Mouse (Mus musculus): ENCODE measurements at regions not wholly inside any gene's neighbourhood (a gene's known extent, or its start where the extent isn't known, plus 50 kb on each side); places are given as distances from the start of the nearest gene placed in this dataset.

DNA sequence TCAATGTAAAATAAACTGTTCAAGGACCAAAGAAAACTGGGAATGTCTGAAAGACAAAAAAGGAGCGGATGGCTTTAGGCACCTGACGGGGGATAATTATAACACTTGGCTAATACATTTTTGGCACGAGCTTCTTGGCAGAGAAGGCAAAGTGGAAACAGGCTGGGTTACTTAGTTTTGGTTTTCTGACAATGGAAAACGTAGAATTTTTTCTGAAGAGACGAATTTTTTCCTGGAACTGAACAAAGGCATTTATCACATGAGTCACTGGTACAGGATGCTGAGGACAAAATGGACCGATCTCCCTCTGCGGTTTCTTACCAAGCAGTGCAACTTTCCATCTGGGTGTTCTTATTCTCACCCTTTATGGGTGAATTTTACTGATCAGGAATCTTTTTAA lies 143.2 kb upstream of the Slit3 start:
- DNase-seq (ENCODE audit: extremely low read depth, low read depth, low spot score): peak; percentile 8

GRCm38 (mm10) chr11:34975771-34976302 lies 142.4 kb upstream of the Spdl1 start:
- DNase-seq (ENCODE audit: extremely low read depth, low read depth, low spot score): no peak

DNA sequence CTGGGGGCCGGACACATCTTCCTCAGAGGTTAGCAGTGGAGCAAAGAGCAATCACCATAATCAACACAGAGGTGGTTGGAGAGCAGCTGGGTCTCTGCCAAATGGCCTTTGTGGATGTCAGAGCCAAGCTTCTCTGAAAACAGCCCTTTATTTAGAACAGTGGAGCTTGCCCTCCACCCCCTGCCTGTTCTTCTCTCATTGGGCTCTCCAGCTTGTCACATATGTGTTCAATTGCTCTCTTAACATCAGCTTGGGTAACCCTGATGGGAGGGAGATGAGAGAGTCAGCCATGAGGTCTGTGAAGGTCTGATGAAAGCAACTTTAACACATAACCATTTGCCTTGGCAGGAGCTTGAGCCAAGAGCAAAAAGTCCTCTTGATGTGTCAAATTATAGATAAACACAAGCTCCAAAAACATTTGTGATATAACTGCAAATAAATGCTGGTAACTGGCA lies 140.1 kb upstream of the Spdl1 start:
- no peak for DNase-seq (ENCODE audit: extremely low read depth, low read depth, low spot score)

GRCm38 (mm10) chr11:34973012-34973411 lies 139.6 kb upstream of the Spdl1 start:
- DNase-seq (ENCODE audit: extremely low read depth, low read depth, low spot score): no peak

DNA sequence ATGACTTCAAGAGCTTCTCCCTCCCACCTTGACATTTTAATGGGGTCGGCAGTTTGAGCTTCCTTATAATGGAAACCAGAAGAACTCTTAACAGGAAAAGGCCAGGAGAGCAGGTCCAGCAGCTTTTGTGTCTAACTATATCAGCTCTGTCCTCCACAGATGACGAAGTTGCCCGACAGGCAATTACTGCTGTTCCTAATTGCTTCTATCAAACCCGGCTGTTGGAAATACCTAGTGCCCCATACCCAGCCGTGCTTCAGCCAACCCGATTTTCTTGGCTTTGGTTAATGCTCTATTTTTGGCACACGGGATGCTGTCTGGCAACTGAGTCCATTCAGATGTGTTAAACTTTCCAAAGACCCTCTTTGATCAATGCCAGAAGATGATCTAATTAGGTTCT lies 125.8 kb upstream of the Spdl1 start:
- no peak for DNase-seq (ENCODE audit: extremely low read depth, low read depth, low spot score)

GRCm38 (mm10) chr11:34941486-34942456 lies 108.3 kb upstream of the Spdl1 start:
- DNase-seq (ENCODE audit: extremely low read depth, low read depth, low spot score): no peak

DNA sequence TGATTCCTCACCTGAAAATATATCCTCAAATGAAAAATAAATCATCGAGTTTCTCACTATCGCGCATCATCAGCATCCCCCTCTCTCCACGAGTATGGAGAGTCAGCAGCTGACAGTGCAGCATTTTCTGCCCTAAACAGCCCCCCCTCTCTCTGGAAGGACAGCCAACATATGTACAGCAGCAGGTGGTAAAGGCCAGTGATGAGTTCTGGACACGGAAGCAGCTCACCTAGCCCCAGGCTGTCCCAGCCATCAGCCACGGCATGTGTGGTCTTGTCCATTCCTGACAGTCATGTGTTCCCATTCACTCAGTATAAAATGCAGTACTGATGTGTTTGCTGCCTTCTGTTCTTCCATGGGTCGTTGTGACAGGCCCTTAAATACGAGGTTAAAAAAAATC lies 106.7 kb upstream of the Spdl1 start:
- DNase-seq (ENCODE audit: extremely low read depth, low read depth, low spot score): no peak

DNA sequence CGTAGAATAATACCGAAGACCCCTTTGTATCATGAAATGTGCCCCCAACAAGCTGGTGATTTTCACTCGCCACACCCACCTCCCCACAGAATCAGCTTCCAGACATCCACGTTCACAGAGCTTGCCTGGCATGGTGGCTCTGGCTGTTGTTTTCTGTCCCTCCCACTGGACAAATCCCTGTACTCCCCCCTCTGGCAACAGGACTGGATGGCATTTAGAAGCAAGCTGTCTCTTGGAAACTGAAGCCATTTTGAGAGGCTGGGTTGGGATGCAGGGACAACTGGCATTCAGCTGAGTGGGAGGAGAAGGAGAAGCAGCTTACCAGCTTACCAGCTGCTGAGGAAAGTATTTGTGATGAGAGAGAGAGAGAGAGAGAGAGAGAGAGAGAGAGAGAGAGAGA lies 105.6 kb upstream of the Spdl1 start:
- DNase-seq (ENCODE audit: extremely low read depth, low read depth, low spot score): no peak

- no peak for DNase-seq (ENCODE audit: extremely low read depth, low read depth, low spot score)
Observed at GRCm38 (mm10) chr11:34932191-34932590, 98.8 kb upstream of the Spdl1 start.

- no peak for DNase-seq (ENCODE audit: extremely low read depth, low read depth, low spot score)
Observed at GRCm38 (mm10) chr11:34917175-34917574, 83.7 kb upstream of the Spdl1 start.

DNA sequence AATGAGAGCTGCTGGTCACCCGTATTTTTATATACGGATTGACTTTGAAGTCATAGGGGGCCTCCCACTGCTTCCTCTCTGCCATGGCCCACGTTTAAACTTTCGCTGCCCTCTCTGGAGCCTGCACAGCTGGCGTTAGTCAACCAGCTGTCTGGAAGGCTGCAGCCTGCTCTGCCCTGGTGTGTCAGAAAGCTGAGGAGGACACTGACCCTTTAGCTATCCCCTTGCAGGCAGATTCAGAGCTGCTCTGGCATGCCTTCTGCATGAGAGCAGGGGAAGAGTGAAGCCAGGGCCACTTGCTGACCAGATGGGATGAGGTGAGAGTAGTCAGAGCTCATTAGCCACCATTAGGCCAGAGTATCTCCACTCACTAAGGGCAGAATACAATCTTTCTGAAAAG lies 76.4 kb upstream of the Spdl1 start:
- no peak for DNase-seq (ENCODE audit: extremely low read depth, low read depth, low spot score)

DNA sequence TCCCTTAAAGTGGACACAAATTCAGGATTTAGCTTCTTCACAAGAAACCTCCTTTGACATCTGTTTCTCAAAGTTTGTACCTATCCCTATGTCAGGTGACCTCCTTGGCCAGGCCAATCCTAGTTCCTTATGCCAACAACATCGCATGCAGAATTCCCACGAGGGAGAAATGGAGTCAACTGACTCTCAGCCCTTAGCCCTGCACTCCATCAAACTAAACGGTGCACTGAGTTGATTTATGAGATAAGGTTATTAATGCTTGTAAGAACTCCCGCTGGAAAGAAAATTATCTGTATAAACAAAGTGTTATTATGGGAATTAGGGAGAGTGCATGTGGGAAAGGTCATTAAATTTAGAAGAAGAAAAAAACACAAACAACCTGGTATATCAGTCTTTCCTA lies 70.8 kb upstream of the Spdl1 start:
- DNase-seq (ENCODE audit: extremely low read depth, low read depth, low spot score): no peak

- DNase-seq (ENCODE audit: extremely low read depth, low read depth, low spot score): no peak
Observed at GRCm38 (mm10) chr11:34899400-34899799, 66.0 kb upstream of the Spdl1 start.

GRCm38 (mm10) chr11:34895624-34896023 lies 62.2 kb upstream of the Spdl1 start:
- no peak for DNase-seq (ENCODE audit: extremely low read depth, low read depth, low spot score)

- DNase-seq (ENCODE audit: extremely low read depth, low read depth, low spot score): no peak
Observed at GRCm38 (mm10) chr11:34888374-34889136, 55.1 kb upstream of the Spdl1 start.

GRCm38 (mm10) chr11:34887587-34887986 lies 54.1 kb upstream of the Spdl1 start:
- DNase-seq (ENCODE audit: extremely low read depth, low read depth, low spot score): no peak

Data from fat pad, adult 2 months (tissue).